Mouse (Mus musculus) spleen, adult 2 months (tissue): Measurements from ENCODE around the gene Tbc1d10b.

Experiments used
- CTCF ChIP-seq: fragments of 200-500 bp; IDR thresholded peaks from 2 replicates; pipeline ENCODE4 v1.5.1; 2011; ENCODE audit warnings: mild to moderate bottlenecking, inconsistent platforms; ENCODE audit not compliant: insufficient read depth, insufficient read length, insufficient replicate concordance; ENCODE audit errors: extremely low read depth
- POLR2A ChIP-seq: fragments of 200-500 bp; IDR thresholded peaks from 2 replicates; pipeline ENCODE4 v1.6.1; 2011; ENCODE audit warnings: low read depth, low read length, inconsistent platforms

- TF ChIP-seq CTCF (no peak), POLR2A (no peak)
Measured at GRCm38 (mm10) chr7:127213930-127214329, 5.7 kb upstream of the Tbc1d10b start.
